Mouse (Mus musculus): Measurements from ENCODE around the gene Bcl3. TPM values are rescaled to one million over a fixed set of nuclear protein-coding genes. Genes with fewer than 3 reads are reported as not detected.

The Bcl3 gene
- polyA plus RNA-seq, 1 experiment from 2014 or later = 4.4 TPM

DNA sequence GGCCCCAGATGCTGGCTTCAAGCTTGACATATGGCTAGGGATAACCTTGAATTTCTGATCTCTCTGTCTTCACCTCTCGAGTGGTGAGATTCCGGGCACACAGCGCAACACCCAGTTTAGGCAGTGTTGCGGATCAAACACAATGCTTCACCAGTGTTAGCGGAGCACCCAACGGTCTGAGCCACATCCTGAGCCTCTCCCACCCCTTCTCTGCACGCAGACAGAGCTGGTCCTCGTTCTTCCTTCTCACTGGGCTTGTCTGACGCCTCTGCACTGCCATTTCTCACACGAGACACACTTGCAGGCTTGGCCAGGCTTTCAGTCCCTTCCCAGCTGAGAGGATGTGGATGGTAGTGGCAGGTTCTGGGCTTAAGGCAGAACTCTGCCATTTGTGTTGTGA lies 37.2 kb upstream of the Bcl3 start:
- Histone ChIP-seq H3K4me3 (ENCODE audit: low read depth, low read length) (no peak overlapping the region), H3K9ac (ENCODE audit: low read depth, low read length) (no peak overlapping the region), H3K9me3 (replicated peaks; ENCODE audit: control insufficient read depth, low read length) (no peaks in the 10 kb centered on the region), H3K27ac (ENCODE audit: low read length) (no peak overlapping the region), H3K4me2 (ENCODE audit: low read depth, low read length) (no peak overlapping the region), H3K4me1 (ENCODE audit: control insufficient read depth, low read depth, low read length) (peaks cover 3% of the 10 kb centered on the region; the same call in 1 of the 2 replicates), H3K27me3 (ENCODE audit: control insufficient read depth, insufficient read depth, low read depth, low read length) (no peaks in the 10 kb centered on the region), H3K36me3 (ENCODE audit: control insufficient read depth, insufficient read depth) (no peaks in the 10 kb centered on the region)
- WGBS (ENCODE audit: insufficient replicate concordance) = 50% methylated on average over 10 of the region's 10 CpGs
- ATAC-seq (ENCODE audit: low read depth) = no peak

GRCm38 (mm10) chr7:19856283-19856682 lies 33.7 kb upstream of the Bcl3 start:
- Histone ChIP-seq H3K9me3 (replicated peaks; ENCODE audit: control insufficient read depth, low read length) (no peaks in the 10 kb centered on the region), H3K4me1 (ENCODE audit: control insufficient read depth, low read depth, low read length) (no peaks in the 10 kb centered on the region), H3K4me2 (ENCODE audit: low read depth, low read length) (no peak overlapping the region), H3K27ac (ENCODE audit: low read length) (no peak overlapping the region), H3K27me3 (ENCODE audit: control insufficient read depth, insufficient read depth, low read depth, low read length) (peaks cover 10% of the 10 kb centered on the region), H3K9ac (ENCODE audit: low read depth, low read length) (no peak overlapping the region), H3K4me3 (ENCODE audit: low read depth, low read length) (no peak overlapping the region), H3K36me3 (ENCODE audit: control insufficient read depth, insufficient read depth) (no peaks in the 10 kb centered on the region)
- 51% methylated on average over 6 of the region's 6 CpGs for WGBS (ENCODE audit: insufficient replicate concordance)
- no peak for ATAC-seq (ENCODE audit: low read depth)

DNA sequence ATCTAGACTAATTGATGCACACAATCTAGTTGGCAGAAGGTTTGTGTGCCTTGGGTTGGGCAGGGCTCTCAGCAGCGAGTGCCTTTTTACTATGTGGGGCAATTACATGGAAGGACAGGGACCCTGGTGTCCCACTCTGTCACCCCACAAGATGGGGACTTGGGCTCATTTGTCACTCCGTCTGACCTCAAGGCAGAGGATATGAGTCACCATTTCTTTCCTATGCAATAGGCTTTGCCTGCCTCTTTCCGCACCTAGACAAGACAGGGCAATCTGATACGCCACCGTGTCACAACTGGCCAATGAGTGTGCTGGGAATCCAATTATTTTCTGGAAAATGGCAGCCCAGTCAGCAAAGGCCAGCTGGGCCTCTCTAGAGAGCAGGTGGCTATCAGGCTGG lies 33.1 kb upstream of the Bcl3 start:
- peaks cover 10% of the 10 kb centered on the region for H3K27me3 ChIP-seq (ENCODE audit: control insufficient read depth, insufficient read depth, low read depth, low read length)
- 40% methylated on average over 5 of the region's 5 CpGs for WGBS (ENCODE audit: insufficient replicate concordance)
- H3K4me2 ChIP-seq (ENCODE audit: low read depth, low read length) = no peak overlapping the region
- no peak overlapping the region for H3K9ac ChIP-seq (ENCODE audit: low read depth, low read length)
- no peaks in the 10 kb centered on the region for H3K9me3 ChIP-seq (replicated peaks; ENCODE audit: control insufficient read depth, low read length)
- no peak overlapping the region for H3K27ac ChIP-seq (ENCODE audit: low read length)
- H3K4me3 ChIP-seq (ENCODE audit: low read depth, low read length) = no peak overlapping the region
- ATAC-seq (ENCODE audit: low read depth) = no peak
- no peaks in the 10 kb centered on the region for H3K4me1 ChIP-seq (ENCODE audit: control insufficient read depth, low read depth, low read length)
- H3K36me3 ChIP-seq (ENCODE audit: control insufficient read depth, insufficient read depth) = no peaks in the 10 kb centered on the region

DNA sequence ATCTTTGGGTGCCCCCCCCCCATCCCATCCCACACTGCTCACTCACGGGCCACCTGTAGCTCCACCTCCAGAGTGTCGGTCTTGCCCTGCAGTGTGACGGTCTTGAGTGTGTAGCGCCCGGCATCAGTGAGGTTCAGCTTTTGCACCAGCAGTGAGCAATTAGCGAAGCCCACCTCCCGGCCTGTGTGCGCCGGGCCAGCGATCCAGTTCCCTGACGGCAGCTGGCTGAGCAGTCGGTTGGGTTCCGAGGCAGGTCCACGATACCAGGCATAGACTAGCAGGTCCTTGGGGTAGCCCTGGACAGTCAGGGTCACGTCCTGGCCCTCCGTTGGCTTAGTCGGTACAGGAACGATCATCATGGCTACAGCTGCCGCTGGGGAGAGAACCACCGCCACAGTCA lies 31.0 kb upstream of the Bcl3 start:
- Histone ChIP-seq H3K9ac (ENCODE audit: low read depth, low read length) (no peak overlapping the region), H3K36me3 (ENCODE audit: control insufficient read depth, insufficient read depth) (no peaks in the 10 kb centered on the region), H3K4me2 (ENCODE audit: low read depth, low read length) (no peak overlapping the region), H3K27me3 (ENCODE audit: control insufficient read depth, insufficient read depth, low read depth, low read length) (peaks cover 10% of the 10 kb centered on the region), H3K27ac (ENCODE audit: low read length) (no peak overlapping the region), H3K9me3 (replicated peaks; ENCODE audit: control insufficient read depth, low read length) (no peaks in the 10 kb centered on the region), H3K4me1 (ENCODE audit: control insufficient read depth, low read depth, low read length) (no peaks in the 10 kb centered on the region), H3K4me3 (ENCODE audit: low read depth, low read length) (no peak overlapping the region)
- WGBS (ENCODE audit: insufficient replicate concordance) = 73% methylated on average over 20 of the region's 20 CpGs
- no peak for ATAC-seq (ENCODE audit: low read depth)

GRCm38 (mm10) chr7:19851858-19852570 lies 29.4 kb upstream of the Bcl3 start, which contains the start of gene Gm19345:
TSS of gene Gm19345 (plus strand) at chr7:19852003.
- 5% methylated on average over 32 of the region's 33 CpGs for WGBS (ENCODE audit: insufficient replicate concordance)
- Histone ChIP-seq H3K27me3 (ENCODE audit: control insufficient read depth, insufficient read depth, low read depth, low read length) (peaks cover 10% of the 10 kb centered on the region), H3K9ac (ENCODE audit: low read depth, low read length) (no peak within 1 kb of the TSS), H3K4me1 (ENCODE audit: control insufficient read depth, low read depth, low read length) (no peaks in the 10 kb centered on the region; the same call in 1 of the 2 replicates), H3K27ac (ENCODE audit: low read length) (no peak within 1 kb of the TSS), H3K9me3 (replicated peaks; ENCODE audit: control insufficient read depth, low read length) (no peaks in the 10 kb centered on the region), H3K4me2 (ENCODE audit: low read depth, low read length) (peak within 1 kb of the TSS; percentile 3; the same call in 1 of the 2 replicates), H3K4me3 (ENCODE audit: low read depth, low read length) (no peak within 1 kb of the TSS), H3K36me3 (ENCODE audit: control insufficient read depth, insufficient read depth) (no peaks in the 10 kb centered on the region)
- no peak for ATAC-seq (ENCODE audit: low read depth)

GRCm38 (mm10) chr7:19844521-19845171 lies 22.1 kb upstream of the Bcl3 start:
- Histone ChIP-seq H3K4me2 (ENCODE audit: low read depth, low read length) (no peak overlapping the region), H3K27ac (ENCODE audit: low read length) (no peak overlapping the region), H3K36me3 (ENCODE audit: control insufficient read depth, insufficient read depth) (no peaks in the 10 kb centered on the region), H3K27me3 (ENCODE audit: control insufficient read depth, insufficient read depth, low read depth, low read length) (no peaks in the 10 kb centered on the region), H3K4me1 (ENCODE audit: control insufficient read depth, low read depth, low read length) (peaks cover 9% of the 10 kb centered on the region), H3K9ac (ENCODE audit: low read depth, low read length) (no peak overlapping the region), H3K4me3 (ENCODE audit: low read depth, low read length) (no peak overlapping the region), H3K9me3 (replicated peaks; ENCODE audit: control insufficient read depth, low read length) (no peaks in the 10 kb centered on the region)
- WGBS (ENCODE audit: insufficient replicate concordance) = 22% methylated on average over 15 of the region's 15 CpGs
- ATAC-seq (ENCODE audit: low read depth) = no peak

DNA sequence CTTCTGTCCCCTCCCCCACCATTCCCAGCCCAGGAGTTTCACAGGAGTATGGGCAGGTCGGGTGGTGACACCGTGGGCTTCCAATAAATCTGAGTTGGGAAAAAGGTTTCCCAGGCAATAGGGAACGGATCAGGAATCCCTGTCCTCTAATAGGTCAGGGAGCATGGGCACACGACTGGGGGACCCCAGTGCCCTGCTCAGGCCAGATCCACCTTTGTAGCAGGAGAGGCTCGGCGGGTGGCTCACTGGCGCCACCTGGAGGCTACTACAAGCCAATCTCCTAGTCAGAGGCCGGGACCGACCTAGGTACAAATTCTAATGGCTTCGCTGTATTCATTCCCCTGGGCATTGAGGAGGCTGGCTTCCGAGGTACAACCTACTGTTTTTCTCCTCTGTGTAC lies 21.0 kb upstream of the Bcl3 start:
- no peak overlapping the region for H3K9ac ChIP-seq (ENCODE audit: low read depth, low read length)
- H3K36me3 ChIP-seq (ENCODE audit: control insufficient read depth, insufficient read depth) = no peaks in the 10 kb centered on the region
- peak; percentile 47; the same call in 1 of the 2 replicates for ATAC-seq (ENCODE audit: low read depth)
- no peak overlapping the region for H3K27ac ChIP-seq (ENCODE audit: low read length)
- H3K4me2 ChIP-seq (ENCODE audit: low read depth, low read length) = no peak overlapping the region
- H3K27me3 ChIP-seq (ENCODE audit: control insufficient read depth, insufficient read depth, low read depth, low read length) = no peaks in the 10 kb centered on the region
- peaks cover 9% of the 10 kb centered on the region for H3K4me1 ChIP-seq (ENCODE audit: control insufficient read depth, low read depth, low read length)
- no peaks in the 10 kb centered on the region for H3K9me3 ChIP-seq (replicated peaks; ENCODE audit: control insufficient read depth, low read length)
- 6% methylated on average over 11 of the region's 11 CpGs for WGBS (ENCODE audit: insufficient replicate concordance)
- H3K4me3 ChIP-seq (ENCODE audit: low read depth, low read length) = no peak overlapping the region

DNA sequence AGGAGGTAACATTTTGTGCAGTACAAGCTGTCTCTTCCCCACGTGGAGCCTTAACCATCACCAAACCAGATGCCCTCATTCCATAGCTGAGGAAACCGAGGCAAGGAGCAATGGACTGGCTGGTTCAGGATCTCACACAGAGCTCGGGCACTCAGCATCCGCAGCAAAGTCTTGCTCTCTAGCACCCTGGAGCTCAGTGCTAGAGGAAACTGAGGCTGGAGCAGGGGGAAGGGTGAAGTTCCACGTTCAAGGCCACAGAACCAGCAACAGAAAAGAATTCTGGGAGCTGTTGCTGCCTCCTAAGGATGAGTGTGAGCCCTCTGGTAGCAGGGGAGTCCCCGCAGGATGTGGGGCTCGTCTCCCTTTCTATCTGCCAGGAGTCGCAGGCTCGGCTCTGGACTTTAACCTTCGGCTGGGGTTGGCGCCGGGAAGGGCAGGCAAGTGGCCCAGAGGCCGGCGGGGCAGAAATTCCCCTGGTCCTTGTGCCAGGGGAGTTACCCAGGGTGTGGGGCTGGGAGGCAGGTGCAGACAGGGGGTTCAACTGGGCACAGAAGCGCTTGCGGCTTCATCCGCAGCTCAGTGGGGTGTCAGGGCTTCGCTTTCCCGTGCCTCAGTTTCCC lies 20.4 kb upstream of the Bcl3 start:
- H3K27ac ChIP-seq (ENCODE audit: low read length) = peak overlapping the region; percentile 34; the same call in 1 of the 2 replicates
- ATAC-seq (ENCODE audit: low read depth) = 0 out of 2 replicates have a peak, but pooled peaks have one; percentile 10
- H3K4me3 ChIP-seq (ENCODE audit: low read depth, low read length) = no peak overlapping the region
- H3K36me3 ChIP-seq (ENCODE audit: control insufficient read depth, insufficient read depth) = no peaks in the 10 kb centered on the region
- H3K4me2 ChIP-seq (ENCODE audit: low read depth, low read length) = no peak overlapping the region
- H3K27me3 ChIP-seq (ENCODE audit: control insufficient read depth, insufficient read depth, low read depth, low read length) = no peaks in the 10 kb centered on the region
- WGBS (ENCODE audit: insufficient replicate concordance) = 37% methylated on average over 19 of the region's 19 CpGs
- H3K9ac ChIP-seq (ENCODE audit: low read depth, low read length) = no peak overlapping the region
- H3K4me1 ChIP-seq (ENCODE audit: control insufficient read depth, low read depth, low read length) = peaks cover 9% of the 10 kb centered on the region
- H3K9me3 ChIP-seq (replicated peaks; ENCODE audit: control insufficient read depth, low read length) = no peaks in the 10 kb centered on the region

Measured in liver, embryonic 16.5 days (tissue).